Mouse (Mus musculus) small intestine, adult 2 months (tissue): Measurements from ENCODE around the gene Ly86.

ENCODE experiments used
- CTCF ChIP-seq: fragments of 200-500 bp; IDR thresholded peaks from 2 replicates; pipeline ENCODE4 v1.5.1; 2012; ENCODE audit warnings: low read depth, mild to moderate bottlenecking, control low read depth, inconsistent platforms, low read length, moderate library complexity, mixed read lengths; ENCODE audit not compliant: insufficient replicate concordance, insufficient read length; ENCODE audit errors: extremely low read depth
- POLR2A ChIP-seq: fragments of 200-500 bp; IDR thresholded peaks from 2 replicates; pipeline ENCODE4 v1.6.1; 2012; ENCODE audit warnings: low read depth, mild to moderate bottlenecking, control low read depth, inconsistent platforms, low read length, moderate library complexity

GRCm38 (mm10) chr13:37425406-37425805, 80.4 kb downstream of the Ly86 start:
- TF ChIP-seq CTCF (no peak), POLR2A (no peak)
